Mouse (Mus musculus) adrenal gland, postnatal 4 days (tissue): ENCODE data around the gene Ubn1. TPM values are rescaled to one million over a fixed set of nuclear protein-coding genes. Genes with fewer than 3 reads are reported as not detected.

Experiments
- DNase-seq, 2 experiments: peaks; one replicate each; pipeline ENCODE4 v3.0.0; 2021 to 2022; ENCODE audit warnings: low spot score in 2 of 2, mixed read lengths in 2 of 2
- total RNA-seq, 2 experiments: library from RNA; stranded (reverse); gene quantifications; 2 replicates each; pipeline ENCODE4 v1.2.3; 2021

The Ubn1 gene
- total RNA-seq, 2 experiments from 2014 or later: 41.2 to 43.4 TPM

- no peak for DNase-seq
Observed at GRCm38 (mm10) chr16:5070321-5070720, 20.5 kb downstream of the Ubn1 start.

DNA sequence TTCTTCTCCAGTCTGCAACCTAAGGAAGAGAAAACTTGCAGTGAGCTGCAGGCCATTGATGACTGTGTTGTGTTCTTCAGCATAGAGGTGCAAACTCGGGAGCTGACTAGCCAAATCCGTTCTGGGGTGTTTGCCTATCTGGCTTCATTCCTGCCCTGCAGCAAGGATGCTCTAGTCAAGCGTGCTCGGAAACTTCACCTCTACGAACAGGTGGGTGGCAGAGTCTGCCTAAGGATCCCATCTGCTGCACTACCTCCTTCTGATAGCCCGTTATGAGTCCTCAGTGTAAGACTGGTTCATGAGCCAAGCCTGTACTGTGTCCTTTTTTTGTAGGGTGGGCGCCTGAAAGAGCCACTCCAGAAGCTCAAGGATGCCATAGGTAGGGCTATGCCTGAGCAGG lies 22.1 kb downstream of the Ubn1 start:
- no peak for DNase-seq

DNA sequence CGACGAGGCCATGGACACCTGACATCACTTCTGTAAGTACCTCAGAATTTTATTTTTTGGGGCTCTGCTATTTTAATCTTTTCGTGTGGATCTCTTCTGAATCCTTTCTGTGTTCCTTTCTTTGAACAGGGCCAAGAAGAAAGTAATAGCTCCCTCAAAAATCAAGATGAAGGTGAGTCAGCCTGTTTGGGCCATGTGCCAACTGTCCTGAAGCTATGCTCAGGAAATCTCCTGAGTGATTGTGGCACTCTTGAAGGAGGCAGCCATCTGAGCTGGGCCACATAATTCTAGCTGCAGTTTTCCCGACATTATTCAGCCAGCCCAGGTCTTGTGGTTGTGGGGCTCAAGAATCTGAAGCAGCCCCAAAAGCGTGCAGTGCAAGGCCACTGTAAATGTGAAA lies 24.5 kb downstream of the Ubn1 start:
- no peak for DNase-seq

GRCm38 (mm10) chr16:5085196-5085595 lies 35.3 kb downstream of the Ubn1 start:
- no peak for DNase-seq

- DNase-seq: no peak
Observed at GRCm38 (mm10) chr16:5086179-5086578, 36.3 kb downstream of the Ubn1 start.

DNA sequence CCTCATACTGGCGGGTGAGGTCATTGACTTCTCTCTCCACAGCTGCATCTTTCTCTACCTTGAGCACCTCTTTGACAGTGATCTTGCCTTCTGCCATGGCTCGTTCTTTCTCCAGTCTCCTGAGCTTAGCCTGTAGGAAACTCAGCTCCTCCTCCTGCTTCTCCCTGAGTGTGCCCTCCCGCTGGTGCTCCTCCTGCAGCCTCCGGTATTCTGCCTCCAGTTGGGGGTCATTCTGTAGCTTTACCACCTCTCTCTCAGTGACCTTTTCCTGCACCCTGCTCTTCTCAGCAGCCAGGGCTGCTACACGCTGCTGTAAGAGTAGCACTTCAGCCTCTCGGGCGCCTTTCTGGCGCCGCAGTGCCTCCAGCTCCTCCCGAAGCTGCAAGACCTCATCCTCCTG lies 39.2 kb downstream of the Ubn1 start:
- no peak for DNase-seq

DNA sequence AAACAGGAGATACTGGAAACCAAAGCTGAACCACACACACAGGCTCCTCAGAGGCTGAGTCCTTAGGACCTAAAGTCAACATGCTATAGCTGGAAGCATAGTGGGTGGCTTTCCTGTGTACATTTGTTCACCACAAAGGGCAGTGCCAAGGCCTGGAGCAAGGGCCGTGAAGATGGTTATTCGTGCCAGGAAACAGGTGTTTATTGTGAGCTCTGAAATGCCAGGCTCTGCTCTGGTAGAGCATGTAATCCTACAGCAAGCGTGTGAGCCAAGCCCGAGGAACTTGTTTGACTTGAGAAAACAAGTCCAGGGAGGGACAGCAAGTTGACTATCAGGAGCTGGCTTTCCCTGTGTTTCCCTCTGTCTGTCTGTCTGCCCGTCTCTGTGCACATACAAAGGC lies 43.4 kb downstream of the Ubn1 start:
- DNase-seq: no peak

- no peak for DNase-seq
Observed at GRCm38 (mm10) chr16:5096504-5096903, 46.6 kb downstream of the Ubn1 start.

- DNase-seq: no peak
Observed at GRCm38 (mm10) chr16:5101000-5101399, 51.1 kb downstream of the Ubn1 start.

DNA sequence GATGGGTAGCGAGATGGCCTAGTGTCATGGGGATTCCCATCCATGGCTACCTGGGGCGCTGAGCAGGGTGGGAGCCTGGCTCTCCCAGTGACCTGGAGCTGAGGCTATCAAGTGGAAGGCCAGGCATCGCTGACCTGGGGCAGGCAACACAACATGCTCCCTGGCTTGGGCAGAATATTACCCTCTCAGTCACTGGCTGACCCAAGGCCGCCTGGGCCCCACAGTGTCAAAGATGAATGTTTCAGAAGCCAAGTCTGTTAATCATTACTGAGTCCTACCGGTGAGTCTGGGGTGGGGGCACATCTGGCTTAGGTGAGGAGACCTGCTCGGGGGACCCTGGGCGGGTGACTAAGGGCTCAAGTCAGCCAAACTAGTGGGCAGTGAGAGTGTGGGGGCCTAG lies 60.0 kb downstream of the Ubn1 start:
- DNase-seq: no peak

DNA sequence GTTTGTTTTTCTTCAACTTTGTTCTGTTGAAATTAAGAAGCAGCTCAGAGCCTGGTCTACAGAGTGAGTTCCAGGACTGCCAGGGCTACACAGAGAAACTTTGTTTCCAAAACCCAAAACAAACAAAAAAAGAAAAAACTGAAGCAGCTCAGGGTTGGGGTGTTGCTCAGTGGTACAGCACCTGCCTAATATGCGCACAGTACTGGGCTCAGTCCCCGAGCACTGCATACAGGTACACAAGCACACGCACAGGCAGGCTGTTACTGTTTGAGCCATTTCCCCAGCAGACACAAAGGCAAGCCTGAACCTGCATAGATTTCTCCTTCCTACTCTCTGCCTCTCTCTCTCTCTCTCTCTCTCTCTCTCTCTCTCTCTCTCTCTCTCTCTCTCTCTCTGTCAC lies 61.2 kb downstream of the Ubn1 start:
- DNase-seq: no peak

GRCm38 (mm10) chr16:5113002-5113550 lies 63.2 kb downstream of the Ubn1 start:
- no peak for DNase-seq

GRCm38 (mm10) chr16:5113582-5113981 lies 63.7 kb downstream of the Ubn1 start:
- DNase-seq: no peak

GRCm38 (mm10) chr16:5119385-5119784 lies 69.5 kb downstream of the Ubn1 start:
- no peak for DNase-seq

GRCm38 (mm10) chr16:5119845-5120244 lies 70.0 kb downstream of the Ubn1 start:
- no peak for DNase-seq

GRCm38 (mm10) chr16:5123476-5123875 lies 73.6 kb downstream of the Ubn1 start:
- DNase-seq: no peak

GRCm38 (mm10) chr16:5130196-5130595 lies 80.3 kb downstream of the Ubn1 start:
- DNase-seq: no peak

DNA sequence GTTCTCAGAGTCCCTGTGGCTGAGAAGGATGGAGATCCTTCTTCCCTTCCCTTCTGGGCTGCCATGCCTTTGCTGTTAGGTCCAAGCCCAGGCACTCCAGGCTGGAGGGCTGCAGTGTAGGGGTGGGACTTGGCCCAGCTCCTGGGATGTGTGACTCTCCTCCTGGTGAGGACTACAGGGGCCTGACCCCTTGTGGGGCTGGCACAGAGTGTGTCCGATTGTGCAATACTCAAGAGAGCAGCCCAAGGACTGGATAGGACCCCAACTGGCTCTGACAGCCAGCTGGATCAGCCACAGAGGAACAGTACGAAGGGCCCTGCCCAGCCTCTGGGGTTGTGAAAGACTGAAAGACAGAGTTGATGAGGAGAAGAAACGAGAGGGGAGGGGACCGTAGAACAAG lies 80.9 kb downstream of the Ubn1 start:
- DNase-seq: peak in 1 of 2 experiments; percentile 23

DNA sequence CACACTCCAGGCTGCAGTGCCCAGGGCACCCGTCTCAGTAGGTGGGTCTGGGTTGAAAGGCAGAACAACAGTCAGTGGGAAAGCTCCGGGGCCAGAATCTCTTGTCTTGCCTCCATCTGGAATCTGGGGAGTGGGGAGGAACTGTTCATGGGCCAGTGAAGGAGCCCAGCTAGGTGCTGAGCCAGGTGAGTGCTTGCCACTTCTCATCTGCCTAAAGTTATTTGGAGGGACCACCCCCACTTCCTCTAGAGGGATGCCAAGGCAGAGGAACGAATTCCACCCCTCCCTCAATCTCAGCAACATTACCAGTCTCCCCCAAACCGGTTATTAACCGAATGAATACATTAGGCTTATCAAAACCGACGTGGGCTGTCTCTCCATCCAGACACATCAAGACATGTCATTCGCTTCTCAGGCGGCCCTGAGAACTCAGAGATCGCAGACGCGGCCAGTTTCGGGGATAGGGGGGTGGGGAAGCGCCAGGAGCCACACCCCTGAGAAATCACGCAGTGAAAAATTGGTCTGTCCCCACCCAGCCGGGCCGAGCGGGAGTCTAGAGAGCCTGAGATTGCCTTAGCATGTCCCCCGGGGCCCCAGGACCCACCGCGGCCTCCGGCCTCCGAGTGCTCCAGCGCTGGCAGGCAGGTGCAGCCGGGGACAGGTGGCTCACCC lies 81.5 kb downstream of the Ubn1 start:
- DNase-seq: no peak

- no peak for DNase-seq
Observed at GRCm38 (mm10) chr16:5132401-5132801, 82.5 kb downstream of the Ubn1 start, which contains the start of gene Ppl. Gene Ppl (minus strand): TSS chr16:5132421.

DNA sequence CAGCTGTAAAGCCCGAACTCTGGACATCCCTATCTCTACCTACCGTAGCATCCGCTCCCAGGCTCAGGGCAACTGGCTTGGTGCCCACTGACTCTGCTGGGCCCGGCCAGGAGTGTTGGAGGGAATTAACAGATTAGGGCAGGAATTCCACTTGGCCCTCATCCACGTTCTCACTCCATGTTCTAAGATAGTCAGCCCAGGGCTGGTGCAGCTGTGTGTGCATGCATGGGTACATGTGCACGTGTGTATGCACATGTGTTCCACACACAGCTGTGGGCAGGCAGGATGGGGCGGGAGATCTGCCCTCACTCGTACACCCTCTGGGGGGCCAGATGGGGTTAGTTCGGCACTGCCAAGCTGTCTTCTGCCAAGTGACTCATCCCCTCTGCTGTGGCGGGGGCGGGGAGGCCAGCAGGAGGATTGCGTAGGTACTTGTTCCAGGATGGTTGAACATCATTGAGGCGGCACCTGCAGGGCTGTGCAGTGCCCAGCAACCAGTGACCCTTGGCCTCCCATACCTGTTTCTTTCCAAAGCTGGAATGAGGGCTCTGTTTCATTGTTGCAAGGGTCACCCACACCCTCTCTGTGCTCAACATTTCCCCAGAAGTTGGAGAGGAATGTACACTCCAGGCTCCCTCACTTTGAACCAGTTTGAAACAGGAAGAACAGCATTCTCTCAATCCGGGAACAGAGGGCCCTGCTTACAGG lies 84.9 kb downstream of the Ubn1 start:
- peak in 1 of 2 experiments; percentile 41 for DNase-seq

GRCm38 (mm10) chr16:5135551-5136261 lies 85.8 kb downstream of the Ubn1 start:
- no peak for DNase-seq
